Mouse (Mus musculus) hindbrain, embryonic 15.5 days (tissue): ENCODE results near the gene Itm2b. TPM values are rescaled to one million over a fixed set of nuclear protein-coding genes. Genes with fewer than 3 reads are reported as not detected.
A peak's percentile ranks its signal among the peaks of the same experiment; 100 is the strongest.

ENCODE experiments used
- ATAC-seq: fragments of 200-750 bp; cut with Nextera tagmentation; 2 replicates; pipeline ENCODE4 v1.8.0; 2017; ENCODE audit warnings: low read depth, moderate number of reproducible peaks, moderate TSS enrichment; ENCODE audit not compliant: low FRiP score
- H3K27ac ChIP-seq: fragments of 300-500 bp; sonication (generic); replicated peaks from 2 replicates; pipeline ENCODE4 v1.5.1; 2015; ENCODE audit warnings: mild to moderate bottlenecking, inconsistent platforms
- H3K27me3 ChIP-seq: fragments of 300-500 bp; sonication (generic); 2 replicates; pipeline ENCODE4 v1.6.1; 2015; ENCODE audit warnings: control low read depth, inconsistent platforms
- H3K36me3 ChIP-seq: fragments of 300-500 bp; sonication (generic); 2 replicates; pipeline ENCODE4 v1.6.1; 2015; ENCODE audit warnings: control low read depth, inconsistent platforms
- H3K4me1 ChIP-seq: fragments of 300-500 bp; sonication (generic); replicated peaks from 2 replicates; pipeline ENCODE4 v1.6.1; 2015; ENCODE audit warnings: control low read depth, inconsistent platforms
- H3K4me2 ChIP-seq: fragments of 300-500 bp; sonication (generic); 2 replicates; pipeline ENCODE4 v1.6.1; 2015; ENCODE audit warnings: moderate library complexity, mild to moderate bottlenecking, inconsistent platforms
- H3K4me3 ChIP-seq: fragments of 300-500 bp; sonication (generic); 2 replicates; pipeline ENCODE4 v1.5.1; 2015; ENCODE audit warnings: mild to moderate bottlenecking, inconsistent platforms
- H3K9ac ChIP-seq: fragments of 300-500 bp; sonication (generic); 2 replicates; pipeline ENCODE4 v1.6.1; 2015; ENCODE audit warnings: inconsistent platforms
- H3K9me3 ChIP-seq: fragments of 300-500 bp; sonication (generic); 2 replicates; pipeline ENCODE4 v1.6.1; 2016; ENCODE audit warnings: control low read depth, inconsistent platforms
- WGBS: fragments of 180-500 bp; shearing (Covaris S2); methylation state at CpG from one replicate; pipeline ENCODE4 v1.1.7; 2015; 5-methylcytosine and 5-hydroxymethylcytosine counted together
- polyA plus RNA-seq: library from polyadenylated mRNA; unstranded; fragments of >200 nt; fragmentation: Nextera tagmentation; extraction: Ambion mirVana; gene quantifications from 2 replicates; pipeline ENCODE4 v1.2.1, GENCODE M21; 2015

Gene Itm2b
- polyA plus RNA-seq, 1 experiment from 2014 or later, result 713 TPM

DNA sequence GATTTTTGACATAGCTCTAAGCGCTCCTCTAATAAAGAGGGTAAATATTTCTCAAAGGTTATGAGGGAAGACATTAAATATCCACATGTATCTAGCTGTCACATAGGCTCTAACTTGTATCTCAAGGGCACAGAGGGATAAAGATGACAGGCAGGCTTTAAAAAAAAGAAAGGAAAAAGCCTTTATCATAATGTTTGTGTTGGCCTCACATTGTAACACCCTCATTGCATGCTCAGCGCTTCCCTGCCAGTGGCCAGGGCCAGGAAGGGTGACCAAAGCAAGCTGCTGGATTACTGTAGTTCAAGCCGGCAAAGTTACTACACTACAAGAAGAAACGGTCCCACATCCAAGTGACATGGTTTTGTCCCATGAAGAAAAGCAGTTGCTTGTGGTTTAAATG is 53.7 kb downstream of the Itm2b start:
- H3K36me3 ChIP-seq, result no peaks in the 10 kb centered on the region
- H3K4me1 ChIP-seq, result peaks cover 9% of the 10 kb centered on the region
- H3K9me3 ChIP-seq, result no peaks in the 10 kb centered on the region
- H3K9ac ChIP-seq, result no peak overlapping the region
- no peak overlapping the region for H3K27ac ChIP-seq
- H3K4me3 ChIP-seq, result no peak overlapping the region
- no peaks in the 10 kb centered on the region for H3K27me3 ChIP-seq
- no peak overlapping the region for H3K4me2 ChIP-seq
- ATAC-seq, result no peak
- 91% methylated on average over 4 of the region's 4 CpGs for WGBS

DNA sequence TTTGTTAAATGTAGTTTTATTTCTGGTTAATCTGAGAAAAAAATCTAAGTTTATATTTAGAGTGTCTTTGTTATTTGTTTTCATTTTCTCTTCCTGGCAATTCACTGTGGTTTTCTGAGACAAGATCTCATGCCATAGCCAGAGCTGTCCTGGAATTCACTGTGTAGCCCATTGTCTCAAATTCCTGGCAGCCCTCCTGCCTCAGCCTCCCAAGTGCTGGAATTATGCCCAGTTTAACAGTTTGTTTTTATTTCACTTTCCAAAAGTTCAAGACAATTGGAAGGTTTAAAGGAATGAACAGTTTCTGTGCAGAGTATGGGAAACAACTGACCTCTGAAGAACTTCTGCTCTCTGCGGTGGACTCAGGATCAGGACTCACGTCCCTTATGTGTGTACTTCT is 55.2 kb downstream of the Itm2b start:
- Histone ChIP-seq H3K9me3 (no peaks in the 10 kb centered on the region), H3K4me2 (no peak overlapping the region), H3K27ac (no peak overlapping the region), H3K4me1 (peaks cover 10% of the 10 kb centered on the region), H3K9ac (no peak overlapping the region), H3K27me3 (no peaks in the 10 kb centered on the region), H3K4me3 (no peak overlapping the region), H3K36me3 (no peaks in the 10 kb centered on the region)
- ATAC-seq, result no peak
- WGBS, result 88% methylated on average over 2 of the region's 2 CpGs

DNA sequence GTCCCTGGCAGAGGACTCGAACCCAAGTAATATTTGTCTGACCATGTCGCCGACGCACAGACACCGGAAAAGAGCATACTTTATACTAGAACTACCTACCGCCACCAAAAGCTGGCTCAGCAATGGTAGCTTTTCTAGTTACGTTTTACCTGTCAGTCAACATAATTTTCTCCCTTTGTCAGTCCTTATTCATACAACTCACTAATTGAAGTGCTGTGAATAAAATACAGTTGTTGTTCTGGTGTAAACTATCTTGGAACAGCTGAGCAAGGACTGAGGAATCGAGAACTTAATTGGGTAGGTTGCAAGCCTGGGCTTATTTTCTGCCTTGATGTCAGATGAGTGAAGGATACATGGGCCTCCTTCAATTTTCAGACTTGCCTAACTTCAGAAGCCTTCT is 58.6 kb downstream of the Itm2b start:
- peak overlapping the region; percentile 96 for H3K27ac ChIP-seq
- no peaks in the 10 kb centered on the region for H3K36me3 ChIP-seq
- peak overlapping the region; percentile 84 for H3K4me2 ChIP-seq
- 6% methylated on average over 8 of the region's 8 CpGs for WGBS
- H3K9me3 ChIP-seq, result no peaks in the 10 kb centered on the region
- no peaks in the 10 kb centered on the region for H3K27me3 ChIP-seq
- 0 out of 2 replicates have a peak, but pooled peaks have one; percentile 8 for ATAC-seq
- H3K4me3 ChIP-seq, result peak overlapping the region; percentile 79
- peak overlapping the region; percentile 89 for H3K9ac ChIP-seq
- H3K4me1 ChIP-seq, result peaks cover 25% of the 10 kb centered on the region

DNA sequence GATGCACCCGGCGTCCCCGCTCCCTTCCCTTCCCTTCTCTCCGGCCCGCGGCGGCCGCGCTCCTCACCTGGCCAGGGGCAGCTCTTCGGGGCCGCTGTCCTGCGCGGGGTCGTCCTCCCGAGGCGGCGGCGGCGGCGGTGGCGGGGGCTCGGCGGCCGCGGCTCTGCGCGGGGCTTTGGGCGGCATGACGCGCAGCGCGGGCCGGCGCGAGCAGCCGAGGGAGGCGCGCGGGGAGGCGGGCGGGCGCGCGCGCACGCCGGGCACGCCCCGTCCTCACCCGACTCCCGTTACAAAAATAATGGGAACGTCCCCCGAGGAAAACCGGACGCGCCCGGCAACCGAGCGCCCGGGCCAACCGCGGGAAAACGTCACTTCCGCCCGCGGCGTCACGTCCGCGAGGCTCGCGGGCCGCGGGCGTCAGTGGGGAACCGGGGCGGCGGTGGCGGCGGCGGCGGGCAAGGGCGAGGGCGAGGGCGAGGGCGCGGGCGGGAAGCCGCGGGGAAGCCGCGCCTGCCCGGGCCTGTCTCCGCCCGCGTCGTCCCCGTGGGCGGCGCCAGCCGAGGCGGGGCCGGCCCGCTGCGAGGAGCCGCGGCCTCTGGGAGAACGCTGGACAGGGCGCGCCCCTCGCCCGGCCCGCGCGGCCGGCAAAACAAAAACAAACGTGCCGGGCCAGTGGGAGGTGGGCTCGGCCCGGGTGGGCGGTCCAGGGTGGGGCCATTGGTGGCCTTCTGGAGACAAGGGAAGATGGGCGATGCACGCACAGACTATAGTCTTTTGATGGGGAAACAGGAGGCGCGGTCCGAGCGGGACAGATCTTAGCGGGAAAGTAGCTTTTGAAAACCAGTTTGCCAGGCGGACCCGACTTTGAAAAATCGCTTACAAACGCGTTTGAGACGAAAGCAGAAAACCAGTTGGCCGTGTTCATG is 59.4 kb downstream of the Itm2b start, which contains the start of gene Rb1:
TSS of gene Rb1 (minus strand) at position 367 of the 926 bp plus-strand sequence.
- Histone ChIP-seq H3K27me3 (no peaks in the 10 kb centered on the region), H3K36me3 (no peaks in the 10 kb centered on the region), H3K4me1 (peaks cover 25% of the 10 kb centered on the region), H3K4me2 (peak within 1 kb of the TSS; percentile 84), H3K27ac (peak within 1 kb of the TSS; percentile 96), H3K9me3 (no peaks in the 10 kb centered on the region), H3K9ac (peak within 1 kb of the TSS; percentile 89), H3K4me3 (peak within 1 kb of the TSS; percentile 79)
- peak; percentile 90 for ATAC-seq
- WGBS, result under 1% methylated on average over 81 of the region's 135 CpGs

DNA sequence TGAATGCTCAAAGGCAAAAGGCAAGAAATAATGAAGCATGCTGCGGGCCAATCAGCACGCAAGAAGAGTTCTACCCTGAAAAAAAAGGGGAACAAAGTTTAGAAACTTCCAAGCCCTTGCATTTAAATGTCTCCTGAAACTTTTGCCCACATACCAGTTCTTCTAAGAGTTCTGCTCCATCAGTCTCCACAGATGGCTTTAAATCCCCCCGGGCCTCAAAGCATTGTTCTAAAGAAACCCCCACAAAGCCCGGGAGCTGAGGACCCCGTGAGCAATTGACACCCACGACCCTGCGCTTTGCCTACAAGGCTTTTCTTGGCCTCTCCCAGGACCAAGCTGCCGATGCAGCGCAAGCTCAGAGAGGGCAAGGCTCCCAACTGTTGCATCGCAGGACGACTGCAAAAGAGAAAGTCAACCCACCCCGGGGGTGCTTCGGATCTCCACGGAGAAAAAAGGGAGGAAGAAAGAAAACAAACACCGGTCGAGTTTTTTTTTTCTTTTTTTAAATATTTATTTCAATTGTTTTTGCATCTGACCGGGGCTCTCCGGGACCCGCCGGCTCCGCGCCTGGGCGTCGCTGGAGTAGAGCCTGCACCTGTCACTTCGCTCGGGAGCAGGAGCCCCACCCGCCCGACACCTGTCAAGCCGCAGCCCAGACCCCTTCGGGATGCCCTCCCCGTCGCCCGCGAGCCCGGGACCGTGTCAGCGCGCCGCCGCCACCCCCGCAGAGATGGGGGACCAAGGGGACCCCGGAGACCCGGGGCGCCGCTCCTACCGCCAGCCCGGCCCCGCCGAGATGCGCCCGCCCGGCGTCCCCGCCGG is 60.2 kb downstream of the Itm2b start:
- Histone ChIP-seq H3K27me3 (no peaks in the 10 kb centered on the region), H3K27ac (peak overlapping the region; percentile 96), H3K36me3 (peaks cover 4% of the 10 kb centered on the region; the same call in 1 of the 2 replicates), H3K9ac (peak overlapping the region; percentile 89), H3K4me1 (peaks cover 25% of the 10 kb centered on the region), H3K9me3 (no peaks in the 10 kb centered on the region), H3K4me2 (peak overlapping the region; percentile 84), H3K4me3 (peak overlapping the region; percentile 79)
- under 1% methylated on average over 42 of the region's 55 CpGs for WGBS
- peak; percentile 49 for ATAC-seq

DNA sequence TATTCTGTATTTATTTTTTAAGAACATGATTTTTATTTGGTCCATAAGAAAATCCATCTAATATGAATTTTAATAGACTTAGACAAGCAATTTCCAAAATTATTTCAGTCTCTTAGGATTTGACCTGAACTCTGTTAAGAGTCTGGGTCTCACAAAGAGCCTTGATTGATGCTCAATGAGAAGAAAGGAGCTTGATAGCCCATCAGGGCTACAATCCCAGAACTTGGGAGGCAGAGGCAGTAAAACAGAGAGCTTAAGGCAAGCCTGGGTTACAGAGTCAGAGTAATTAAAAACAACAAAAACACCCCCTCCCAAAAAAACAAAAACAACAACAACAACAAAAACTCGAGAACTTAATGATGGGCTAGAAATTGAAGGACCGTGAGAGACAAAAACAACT is 61.1 kb downstream of the Itm2b start:
- WGBS, result 43% methylated on average over 2 of the region's 2 CpGs
- H3K27ac ChIP-seq, result no peak overlapping the region

DNA sequence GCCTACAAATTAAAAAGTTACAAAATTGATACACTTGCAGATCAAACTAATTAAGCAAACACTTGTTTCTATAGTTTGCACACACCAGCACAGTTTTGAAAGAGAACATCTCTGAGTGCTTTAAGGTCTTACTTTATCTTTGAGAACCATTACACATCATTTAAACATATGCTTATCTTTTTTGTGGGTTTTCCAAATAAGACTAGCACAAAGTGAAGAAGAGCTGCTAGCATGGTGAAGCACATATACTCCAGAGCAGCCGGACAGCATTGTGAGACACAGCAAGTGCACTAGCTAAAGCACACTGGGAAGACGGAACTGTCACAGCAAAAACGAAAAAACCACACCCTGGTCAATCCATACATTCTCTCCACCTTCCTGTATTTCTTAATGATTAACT is 62.9 kb downstream of the Itm2b start:
- no peak overlapping the region for H3K4me3 ChIP-seq
- peaks cover 23% of the 10 kb centered on the region for H3K4me1 ChIP-seq
- no peak overlapping the region for H3K9ac ChIP-seq
- no peak overlapping the region for H3K4me2 ChIP-seq
- no peak overlapping the region for H3K27ac ChIP-seq
- no peaks in the 10 kb centered on the region for H3K9me3 ChIP-seq
- 88% methylated on average over 3 of the region's 3 CpGs for WGBS
- peaks cover 4% of the 10 kb centered on the region; the same call in 1 of the 2 replicates for H3K36me3 ChIP-seq
- ATAC-seq, result no peak
- H3K27me3 ChIP-seq, result no peaks in the 10 kb centered on the region

More for the DNA sequence above, 61.1 kb downstream of the Itm2b start:
- no peak for ATAC-seq
- Histone ChIP-seq H3K4me2 (peak overlapping the region; percentile 84), H3K27me3 (no peaks in the 10 kb centered on the region), H3K9ac (no peak overlapping the region), H3K9me3 (no peaks in the 10 kb centered on the region), H3K4me1 (peaks cover 25% of the 10 kb centered on the region), H3K4me3 (peak overlapping the region; percentile 79; the same call in 1 of the 2 replicates), H3K36me3 (peaks cover 4% of the 10 kb centered on the region; the same call in 1 of the 2 replicates)

DNA sequence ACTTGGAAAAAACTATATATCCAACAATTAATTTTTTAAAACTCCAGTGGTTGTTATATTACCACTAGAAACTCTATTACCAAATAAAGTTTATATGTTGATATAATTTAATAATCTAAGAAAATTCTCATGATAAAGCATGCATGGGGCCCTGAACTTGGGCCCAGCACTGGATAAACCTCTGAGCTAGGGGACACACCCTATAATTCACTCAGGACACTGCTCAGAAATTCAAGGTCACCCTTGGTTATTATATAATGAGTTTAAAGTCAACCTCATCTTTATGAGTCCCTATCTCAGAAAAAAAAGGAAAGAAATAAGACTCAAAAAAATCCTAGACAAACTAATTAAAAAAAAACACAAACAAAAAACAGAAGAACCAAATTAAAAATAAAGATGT is 68.2 kb downstream of the Itm2b start:
- no peaks in the 10 kb centered on the region for H3K9me3 ChIP-seq
- ATAC-seq, result no peak
- H3K9ac ChIP-seq, result no peak overlapping the region
- no peaks in the 10 kb centered on the region for H3K4me1 ChIP-seq
- peaks cover 4% of the 10 kb centered on the region; the same call in 1 of the 2 replicates for H3K36me3 ChIP-seq
- H3K4me3 ChIP-seq, result no peak overlapping the region
- H3K27ac ChIP-seq, result no peak overlapping the region
- no peaks in the 10 kb centered on the region for H3K27me3 ChIP-seq
- H3K4me2 ChIP-seq, result no peak overlapping the region

DNA sequence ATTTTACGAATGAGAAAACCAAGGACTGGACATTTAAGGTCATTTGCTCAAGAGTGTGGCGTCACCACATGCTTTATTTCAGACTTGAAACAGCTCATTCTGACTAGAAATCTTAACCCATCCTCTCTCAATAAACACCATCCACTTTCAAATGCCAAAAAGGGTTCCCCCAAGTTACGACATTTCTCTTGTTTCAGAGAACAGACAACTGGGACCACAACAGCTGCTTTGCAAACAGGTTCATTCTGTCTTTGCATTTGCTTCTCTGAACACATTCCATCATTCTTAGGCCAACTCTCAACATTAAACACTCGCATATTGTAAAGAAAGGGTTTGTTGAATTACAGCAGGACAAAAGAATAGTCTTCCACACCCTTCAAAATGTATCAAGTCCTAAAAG is 71.2 kb downstream of the Itm2b start:
- Histone ChIP-seq H3K4me3 (no peak overlapping the region), H3K36me3 (no peaks in the 10 kb centered on the region), H3K4me1 (no peaks in the 10 kb centered on the region), H3K9me3 (no peaks in the 10 kb centered on the region), H3K4me2 (no peak overlapping the region), H3K9ac (no peak overlapping the region), H3K27ac (no peak overlapping the region), H3K27me3 (no peaks in the 10 kb centered on the region)
- 74% methylated on average over 4 of the region's 4 CpGs for WGBS
- no peak for ATAC-seq

DNA sequence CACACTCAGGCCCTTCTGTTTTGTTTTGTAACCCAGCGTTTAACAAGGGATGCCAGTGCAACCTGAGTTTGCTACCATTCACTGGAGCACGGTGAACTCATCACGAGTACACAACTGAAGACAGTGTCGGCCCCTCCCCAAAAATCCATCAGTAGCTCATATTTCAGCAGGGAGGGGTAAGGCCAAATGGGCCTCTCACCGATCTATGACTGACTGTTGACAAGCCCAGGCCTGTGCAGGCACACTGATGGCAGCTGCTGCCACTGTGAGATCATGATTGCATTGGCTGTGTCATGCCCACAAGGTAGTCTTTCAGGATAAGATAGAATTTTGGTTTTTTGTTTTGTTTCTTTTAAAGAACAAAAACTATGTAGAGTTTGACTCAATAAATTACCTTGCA is 71.7 kb downstream of the Itm2b start:
- H3K9me3 ChIP-seq, result no peaks in the 10 kb centered on the region
- ATAC-seq, result peak; percentile 45; the same call in 1 of the 2 replicates
- no peak overlapping the region for H3K9ac ChIP-seq
- WGBS, result 70% methylated on average over 5 of the region's 5 CpGs
- H3K4me2 ChIP-seq, result no peak overlapping the region
- H3K36me3 ChIP-seq, result no peaks in the 10 kb centered on the region
- no peak overlapping the region for H3K27ac ChIP-seq
- no peaks in the 10 kb centered on the region for H3K4me1 ChIP-seq
- no peak overlapping the region for H3K4me3 ChIP-seq
- H3K27me3 ChIP-seq, result no peaks in the 10 kb centered on the region

DNA sequence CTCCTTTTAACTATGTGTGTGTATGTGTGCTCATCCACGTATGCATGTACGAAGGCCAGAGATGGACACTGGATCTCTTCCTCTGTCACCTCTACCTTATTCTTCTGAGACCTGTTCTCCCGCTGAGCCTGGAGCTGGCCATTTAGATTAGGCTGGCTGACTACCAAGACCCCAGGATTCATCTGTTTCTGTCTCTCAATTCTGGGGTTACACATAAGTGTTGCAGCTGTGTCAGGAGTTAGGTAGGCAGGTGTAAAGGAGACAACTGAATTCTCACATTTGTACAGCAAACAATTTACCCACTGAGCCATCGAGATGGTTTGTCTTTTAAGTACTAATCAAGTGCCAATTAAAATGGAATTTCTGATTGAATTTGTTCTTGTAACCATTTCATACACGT is 72.2 kb downstream of the Itm2b start:
- no peak overlapping the region for H3K9ac ChIP-seq
- WGBS, result 83% methylated on average over 5 of the region's 5 CpGs
- H3K27me3 ChIP-seq, result no peaks in the 10 kb centered on the region
- ATAC-seq, result no peak
- H3K4me3 ChIP-seq, result no peak overlapping the region
- H3K4me2 ChIP-seq, result no peak overlapping the region
- no peak overlapping the region for H3K27ac ChIP-seq
- 0 out of 2 replicates have a peak, but pooled peaks cover 3% of the 10 kb centered on the region for H3K4me1 ChIP-seq
- H3K36me3 ChIP-seq, result no peaks in the 10 kb centered on the region
- H3K9me3 ChIP-seq, result no peaks in the 10 kb centered on the region
